ENCODE assay signal across 8 mouse cellular contexts in the genomic region with DNA sequence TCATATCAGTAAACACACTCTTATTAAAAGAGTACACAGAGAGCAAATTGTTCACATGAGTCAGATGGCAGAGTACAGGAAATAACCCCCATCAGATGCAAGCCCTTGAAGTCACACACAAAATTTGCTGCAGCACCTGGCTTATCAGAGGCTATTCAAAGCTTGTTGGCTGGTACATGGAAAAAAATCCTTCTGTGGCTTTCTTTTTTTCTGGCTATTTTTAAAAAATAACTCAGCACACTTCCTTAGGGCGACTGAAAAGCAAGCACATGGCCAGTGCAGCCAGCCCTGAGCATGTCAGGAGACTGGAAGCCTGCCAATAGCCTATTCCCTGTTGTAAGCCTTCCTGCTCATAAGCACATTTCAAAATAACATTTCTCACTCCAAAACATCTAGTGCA. TPM values are rescaled to one million over a fixed set of nuclear protein-coding genes. Genes with fewer than 3 reads are reported as not detected.
DNase-seq lines count a peak whose midpoint lies in the region; ATAC-seq and TF ChIP-seq lines count a peak whose summit lies in the region.

No protein-coding gene starts in this region.

- DNase-seq in lung, adult 18-20 months: peak; percentile 18 to 30
- DNase-seq in lung, postnatal 4 days: no peak
- peak; percentile 73 for DNase-seq in cerebellum, adult 8-10 months
- DNase-seq in heart, postnatal 0 days (ENCODE audit: low spot score): peak; percentile 56
- peak; percentile 21 for DNase-seq in left cerebral cortex, postnatal 4 days
- no peak for DNase-seq in spleen, adult 18-20 months

- 0% methylated on average over 1 of the region's 1 CpGs for WGBS in heart, postnatal 0 days

- H3K27ac ChIP-seq in heart, postnatal 0 days (ENCODE audit: low read depth): peak overlapping the region; percentile 26; the same call in 1 of the 2 replicates

- ATAC-seq in activated CD4-positive, CD25-positive, alpha-beta regulatory T cell, adult 4 months: peak; percentile 54
- ATAC-seq in heart, postnatal 0 days (ENCODE audit: insufficient read depth, low read depth): peak; percentile 78
- no peak for ATAC-seq in megakaryocyte-erythroid progenitor cell, adult 5-6 weeks (replicated peaks; ENCODE audit: low FRiP score, low TSS enrichment, poor library complexity, severe bottlenecking)

- H3K4me1 ChIP-seq in heart, postnatal 0 days (ENCODE audit: control insufficient read depth, insufficient read depth): no peaks in the 10 kb centered on the region

- no peak overlapping the region for H3K9ac ChIP-seq in heart, postnatal 0 days (replicated peaks; ENCODE audit: low read depth, low read length)

- intact Hi-C loops in left cerebral cortex, postnatal 4 days (cut with DNase I): no loop called here

- no peak overlapping the region for H3K4me3 ChIP-seq in heart, postnatal 0 days (ENCODE audit: low read depth, low read length)

- TF ChIP-seq EP300 in heart, postnatal 0 days (IDR thresholded peaks at IDR 0.05; ENCODE audit: low read depth): no peak

- H3K36me3 ChIP-seq in heart, postnatal 0 days (replicated peaks; ENCODE audit: control insufficient read depth, insufficient read depth, low read length): no peaks in the 10 kb centered on the region

- no peaks in the 10 kb centered on the region for H3K27me3 ChIP-seq in heart, postnatal 0 days (ENCODE audit: control insufficient read depth, insufficient read depth, low read length)

- TF ChIP-seq CTCF in heart, postnatal 0 days (IDR thresholded peaks at IDR 0.05; ENCODE audit: low read depth): no peak

- no peaks in the 10 kb centered on the region for H3K9me3 ChIP-seq in heart, postnatal 0 days (replicated peaks; ENCODE audit: control insufficient read depth, low read length)

- no peak overlapping the region for H3K4me2 ChIP-seq in heart, postnatal 0 days (ENCODE audit: low read depth, low read length)

RNA-seq across cellular contexts. Expression of a gene that starts 18.6 kb away (rescaled TPM):
- 10 to 100 TPM; 68.8 to 78.1 TPM for polyA plus RNA-seq in activated CD4-positive, CD25-positive, alpha-beta regulatory T cell, adult 4 months (2017; shearing (Covaris generic))
- total RNA-seq in heart, postnatal 0 days (2014; rRNA removed; ENCODE audit: low replicate concordance): 18.5 and 31.4 TPM in 2 replicates
- 36.3 and 37.0 TPM in 2 replicates for polyA plus RNA-seq in heart, postnatal 0 days (2015; fragmentation: Nextera tagmentation; extraction: Ambion mirVana)
- total RNA-seq in left cerebral cortex, postnatal 4 days (2021): 10 to 100 TPM; 24.7 to 25.7 TPM
- 14.8 and 16.9 TPM in 2 replicates for total RNA-seq in megakaryocyte-erythroid progenitor cell, adult 5-6 weeks (2014; fragmentation: Nextera tagmentation)
- 27.7 and 39.4 TPM in 2 replicates for total RNA-seq in megakaryocyte-erythroid progenitor cell, adult 5-6 weeks (2017)

Comparison
In these comparisons a context has a peak if more than half of its experiments do, and no peak if none do; other contexts are left out.
1. DNase-seq: peak in lung, adult 18-20 months (2 of 2), cerebellum, adult 8-10 months (single experiment), heart, postnatal 0 days (single experiment) and left cerebral cortex, postnatal 4 days (single experiment); none in lung, postnatal 4 days (0 of 2) and spleen, adult 18-20 months (0 of 2).